Mouse (Mus musculus) liver, embryonic 14.5 days (tissue): ENCODE results near the gene Comtd1. TPM values are rescaled to one million over a fixed set of nuclear protein-coding genes. Genes with fewer than 3 reads are reported as not detected.
A peak's percentile ranks its signal among the peaks of the same experiment; 100 is the strongest.

ENCODE experiments used
- ATAC-seq: fragments of 200-750 bp; cut with Nextera tagmentation; 2 replicates; pipeline ENCODE4 v1.8.0; 2017; ENCODE audit warnings: moderate number of reproducible peaks, mild to moderate bottlenecking, moderate library complexity; ENCODE audit not compliant: insufficient read depth
- DNase-seq, 3 experiments: peaks; one replicate each; pipeline ENCODE4 v3.0.0-alpha.2; 2012 to 2013; ENCODE audit warnings: low read depth in 3 of 3, low spot score in 3 of 3
- H3K27ac ChIP-seq: fragments of 300-500 bp; sonication (generic); 2 replicates; pipeline ENCODE4 v1.5.1; 2014; ENCODE audit warnings: moderate library complexity, mild to moderate bottlenecking, control low read depth, inconsistent platforms
- H3K27me3 ChIP-seq: fragments of 300-500 bp; sonication (generic); 2 replicates; pipeline ENCODE4 v1.6.1; 2014; ENCODE audit warnings: mild to moderate bottlenecking, low read length, moderate library complexity; ENCODE audit not compliant: control insufficient read depth, insufficient read depth
- H3K36me3 ChIP-seq: fragments of 300-500 bp; sonication (generic); replicated peaks from 2 replicates; pipeline ENCODE4 v1.6.1; 2014; ENCODE audit warnings: low read depth; ENCODE audit not compliant: control insufficient read depth, insufficient read depth
- H3K4me1 ChIP-seq, 2 experiments: fragments of 200-500 bp in 1 of 2; fragments of 300-500 bp in 1 of 2; sonication (generic) in 1 of 2; replicated peaks; 2 replicates each; pipeline ENCODE4 v1.6.1; 2012 to 2014; ENCODE audit warnings: antibody characterized with exemption in 1 of 2, inconsistent platforms in 1 of 2, low read length in 1 of 2; ENCODE audit not compliant: control insufficient read depth in 2 of 2, insufficient read depth in 2 of 2
- H3K4me2 ChIP-seq: fragments of 300-500 bp; sonication (generic); 2 replicates; pipeline ENCODE4 v1.6.1; 2014; ENCODE audit warnings: low read depth, mild to moderate bottlenecking, control low read depth, moderate library complexity
- H3K4me3 ChIP-seq, 2 experiments: fragments of 200-500 bp in 1 of 2; fragments of 300-500 bp in 1 of 2; sonication (generic) in 1 of 2; 2 replicates each; pipeline ENCODE4 v1.5.1; 2012 to 2014; ENCODE audit warnings: low read depth in 2 of 2, low read length in 2 of 2, mild to moderate bottlenecking in 2 of 2, control low read depth in 1 of 2, inconsistent platforms in 1 of 2, moderate library complexity in 1 of 2; ENCODE audit not compliant: insufficient read depth in 1 of 2
- H3K9ac ChIP-seq: fragments of 300-500 bp; sonication (generic); replicated peaks from 2 replicates; pipeline ENCODE4 v1.6.1; 2014; ENCODE audit warnings: mild to moderate bottlenecking, control low read depth, moderate library complexity
- H3K9me3 ChIP-seq: fragments of 300-500 bp; sonication (generic); 2 replicates; pipeline ENCODE4 v1.6.1; 2016; ENCODE audit warnings: low read length, mixed read lengths; ENCODE audit not compliant: control insufficient read depth
- CTCF ChIP-seq: IDR thresholded peaks from 2 replicates; pipeline ENCODE4 v1.5.1; 2016; ENCODE audit warnings: antibody characterized with exemption, low read depth, control low read depth
- EP300 ChIP-seq: IDR thresholded peaks from 2 replicates; pipeline ENCODE4 v1.6.1; 2016; ENCODE audit warnings: antibody characterized with exemption, low read depth
- WGBS: fragments of 180-500 bp; shearing (Covaris S2); extraction: QIAGEN DNeasy Blood & Tissue Kit; methylation state at CpG from one replicate; pipeline ENCODE4 v1.1.7; 2014; ENCODE audit not compliant: insufficient replicate concordance; 5-methylcytosine and 5-hydroxymethylcytosine counted together
- polyA plus RNA-seq, 2 experiments: library from polyadenylated mRNA; depleted of rRNA in 1 of 2; stranded (reverse) in 1 of 2; unstranded in 1 of 2; fragments of >200 nt; fragmentation: Nextera tagmentation in 1 of 2; extraction: Ambion mirVana in 1 of 2; gene quantifications; 2 replicates each; pipeline versions ENCODE4 v1.2.1 to v1.2.3; 2012 to 2014

Gene Comtd1
- polyA plus RNA-seq, 2 experiments = 14.3 to 25.8 TPM

DNA sequence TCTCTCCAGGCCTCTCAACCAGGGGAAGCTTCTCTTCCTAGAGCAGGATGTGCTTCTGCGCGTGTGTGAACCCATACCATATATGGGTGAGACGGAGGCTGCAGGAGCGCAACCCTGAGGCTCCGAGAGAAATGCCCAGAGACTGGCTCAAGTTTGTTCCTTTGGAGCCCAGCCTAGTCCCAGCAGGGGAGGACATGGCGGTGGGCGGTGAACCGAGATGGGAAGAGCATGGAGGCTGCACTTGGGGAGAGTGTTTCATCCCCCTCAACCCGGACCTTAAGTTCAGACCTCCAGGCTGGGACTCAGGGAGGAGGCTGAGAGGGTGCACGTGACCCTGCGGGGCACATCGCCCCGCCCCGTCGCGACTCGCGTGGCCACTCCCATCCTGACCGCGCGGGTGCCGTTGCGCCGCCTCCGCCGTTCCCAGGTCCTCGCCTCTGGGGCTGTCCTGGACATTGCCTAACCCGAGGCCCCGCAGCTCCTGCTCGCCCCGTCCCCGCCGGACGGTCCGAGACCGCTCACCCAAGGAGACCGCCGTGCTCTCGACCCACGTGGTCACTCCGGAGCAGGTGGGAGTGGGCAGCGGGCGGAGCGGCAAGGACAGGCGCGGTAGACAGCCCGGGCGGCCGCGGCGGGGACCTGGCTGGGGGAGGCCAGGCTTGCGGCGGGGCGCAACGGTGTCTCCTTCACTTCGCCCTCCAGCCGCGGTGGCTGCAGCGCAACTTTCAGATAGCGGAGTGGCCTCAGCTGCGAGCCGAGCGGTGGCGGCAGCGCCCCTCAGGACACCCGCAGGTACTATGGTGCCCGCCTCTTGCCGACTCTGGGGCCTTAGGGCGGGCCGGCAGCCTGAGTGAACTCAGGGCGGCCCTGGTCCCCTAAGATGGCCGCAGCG lies 17.7 kb downstream of the Comtd1 start:
- H3K4me3 ChIP-seq = peak overlapping the region; percentile 90 to 97
- peak overlapping the region; percentile 94 for H3K9ac ChIP-seq
- no peaks in the 10 kb centered on the region for H3K9me3 ChIP-seq
- under 1% methylated on average over 71 of the region's 73 CpGs for WGBS
- peak; percentile 84 to 85 (median 84) for DNase-seq
- H3K27ac ChIP-seq = peak overlapping the region; percentile 89
- peaks cover 27% of the 10 kb centered on the region for H3K36me3 ChIP-seq
- ATAC-seq = peak; percentile 97
- peak overlapping the region; percentile 93 for H3K4me2 ChIP-seq
- no peaks in the 10 kb centered on the region for H3K27me3 ChIP-seq
- TF ChIP-seq CTCF (no peak; the same call in 1 of the 2 replicates), EP300 (peak; percentile 84)
- peaks cover 30 to 31% of the 10 kb centered on the region in 2 experiments for H3K4me1 ChIP-seq

DNA sequence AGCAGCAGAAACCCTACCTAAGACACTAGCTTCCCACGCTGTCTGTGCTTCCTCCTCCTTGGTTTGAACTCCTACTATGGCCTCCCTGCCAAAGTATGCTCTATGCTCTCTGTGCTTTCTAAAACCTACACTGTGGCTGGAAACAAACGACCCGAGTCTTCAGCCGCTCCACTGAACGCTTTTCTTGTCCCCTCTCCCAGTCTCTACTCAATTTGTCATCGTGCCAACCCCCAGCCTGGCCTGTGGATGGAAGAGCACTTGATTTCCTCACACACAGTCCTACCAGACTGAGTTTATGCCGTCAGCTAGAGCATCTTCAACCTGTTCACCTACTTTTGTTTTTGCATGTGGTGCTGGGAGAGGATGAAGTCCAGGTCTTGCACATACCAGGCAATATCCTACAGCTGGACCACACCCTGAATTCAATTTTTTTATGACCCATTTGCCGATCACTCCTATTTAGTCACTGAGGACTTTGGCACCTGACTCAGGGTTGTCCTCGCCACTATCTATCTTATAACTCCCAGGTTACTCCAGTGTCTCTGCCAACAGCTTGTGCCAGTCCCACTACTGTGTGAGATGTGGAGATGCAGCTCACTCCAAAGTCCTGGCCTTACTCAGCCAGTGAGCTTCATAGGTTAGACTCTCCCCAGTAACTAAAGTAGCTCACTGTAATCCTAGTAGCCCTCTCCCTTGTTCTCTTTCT lies 22.8 kb downstream of the Comtd1 start:
- no peak for DNase-seq
- no peak for ATAC-seq
- Histone ChIP-seq H3K27me3 (no peaks in the 10 kb centered on the region), H3K36me3 (no peaks in the 10 kb centered on the region), H3K4me1 (peaks cover 34 to 49% of the 10 kb centered on the region in 2 experiments), H3K4me2 (no peak overlapping the region), H3K9me3 (no peaks in the 10 kb centered on the region), H3K4me3 (no peak overlapping the region), H3K9ac (no peak overlapping the region), H3K27ac (no peak overlapping the region)
- TF ChIP-seq EP300 (no peak), CTCF (no peak)
- 71% methylated on average over 9 of the region's 9 CpGs for WGBS

- ATAC-seq (no peak), DNase-seq (no peak)
- Histone ChIP-seq H3K27me3 (no peaks in the 10 kb centered on the region), H3K4me3 (no peak within 1 kb of the TSS), H3K9ac (no peak within 1 kb of the TSS), H3K27ac (peak within 1 kb of the TSS; percentile 89; the same call in 1 of the 2 replicates), H3K4me1 (peaks cover 26 to 40% of the 10 kb centered on the region in 2 experiments), H3K36me3 (no peaks in the 10 kb centered on the region), H3K9me3 (no peaks in the 10 kb centered on the region), H3K4me2 (no peak within 1 kb of the TSS)
- WGBS = 78% methylated on average over 2 of the region's 2 CpGs
- no peak for TF ChIP-seq CTCF
- TF ChIP-seq EP300 = no peak
Measured at GRCm38 (mm10) chr14:21824938-21825337, 23.8 kb downstream of the Comtd1 start, which contains the start of gene Vdac2. Gene Vdac2 (plus strand): TSS chr14:21825238.

GRCm38 (mm10) chr14:21823897-21824296 lies 24.9 kb downstream of the Comtd1 start:
- no peak for DNase-seq
- TF ChIP-seq EP300 = no peak
- TF ChIP-seq CTCF = no peak
- Histone ChIP-seq H3K9ac (no peak overlapping the region; the same call in 1 of the 2 replicates), H3K27ac (peak overlapping the region; percentile 89), H3K4me3 (no peak overlapping the region), H3K4me1 (peaks cover 19 to 34% of the 10 kb centered on the region in 2 experiments), H3K9me3 (no peaks in the 10 kb centered on the region), H3K4me2 (0 out of 2 replicates have a peak overlapping the region, but pooled peaks have one; percentile 11), H3K36me3 (no peaks in the 10 kb centered on the region), H3K27me3 (no peaks in the 10 kb centered on the region)
- ATAC-seq = no peak
- WGBS = 65% methylated on average over 7 of the region's 7 CpGs

DNA sequence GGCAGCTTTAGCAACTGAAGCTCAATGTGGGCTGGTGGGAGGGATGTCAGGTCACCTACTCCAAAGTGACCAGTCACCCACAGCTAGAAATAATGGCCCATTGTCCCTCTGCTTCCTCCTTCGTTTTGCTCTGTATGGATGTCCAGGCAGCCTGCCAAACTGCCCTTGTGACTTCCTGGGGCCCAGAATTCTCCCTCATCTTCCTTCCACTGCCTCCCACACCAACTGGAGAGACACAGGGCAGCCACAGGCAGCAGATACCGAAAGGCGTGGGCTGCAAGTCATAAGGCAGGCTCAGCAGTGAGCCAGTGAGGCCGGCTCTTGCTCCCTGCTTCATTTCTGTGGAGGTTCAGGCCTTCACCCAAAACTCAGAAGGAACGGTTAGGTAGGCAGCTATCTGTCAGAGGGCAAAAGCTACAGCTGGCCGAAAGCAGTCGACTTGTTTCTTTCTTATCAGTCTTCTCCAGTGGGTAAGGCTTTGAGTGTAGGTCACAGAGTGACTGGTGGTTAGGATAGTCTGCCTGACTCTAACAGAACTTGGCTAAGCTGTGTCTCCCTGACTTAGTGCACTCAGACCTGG lies 25.9 kb downstream of the Comtd1 start:
- no peak overlapping the region for H3K4me3 ChIP-seq
- TF ChIP-seq CTCF = no peak
- TF ChIP-seq EP300 = peak; percentile 90
- peak overlapping the region; percentile 37 for H3K4me2 ChIP-seq
- WGBS = 3% methylated on average over 7 of the region's 7 CpGs
- H3K36me3 ChIP-seq = no peaks in the 10 kb centered on the region
- H3K4me1 ChIP-seq = peaks cover 19 to 34% of the 10 kb centered on the region in 2 experiments
- H3K27ac ChIP-seq = peak overlapping the region; percentile 89
- no peaks in the 10 kb centered on the region for H3K27me3 ChIP-seq
- DNase-seq (peak; percentile 73 to 77 (median 75)), ATAC-seq (peak; percentile 95)
- H3K9ac ChIP-seq = peak overlapping the region; percentile 45
- H3K9me3 ChIP-seq = no peaks in the 10 kb centered on the region
